Mouse (Mus musculus) left cerebral cortex, adult 9 months (tissue): ENCODE data around the gene Olfr837.
"Not testable (repeated sequence)": the region's sequence is repeated elsewhere in the genome, so short reads cannot be mapped to it uniquely, and the experiment has no call there.

ENCODE experiments used
- DNase-seq, 2 experiments: peaks; one replicate each; pipeline ENCODE4 v3.0.0; 2022; ENCODE audit warnings: low spot score in 2 of 2

Olfr837 gene

GRCm38 (mm10) chr9:19136017-19136416 lies at the start of gene Olfr837:
Gene Olfr837, plus strand, starts transcription at chr9:19136317.
- DNase-seq = no peak

- DNase-seq = not testable (repeated sequence)
Observed at GRCm38 (mm10) chr9:19092889-19093753, 43.0 kb upstream of the Olfr837 start.

- no peak for DNase-seq
Observed at GRCm38 (mm10) chr9:19097286-19097685, 38.8 kb upstream of the Olfr837 start.

- no peak for DNase-seq
Observed at GRCm38 (mm10) chr9:19120082-19120481, 16.0 kb upstream of the Olfr837 start, which contains the start of gene Olfr836. Gene Olfr836, plus strand, starts transcription at chr9:19120382.

- DNase-seq = no peak
Observed at GRCm38 (mm10) chr9:19177212-19177611, 41.1 kb downstream of the Olfr837 start, which contains the start of gene Olfr839-ps1. Gene Olfr839-ps1, minus strand, starts transcription at chr9:19177312.
